Mouse (Mus musculus): ENCODE data around the gene Lpar5. TPM values are rescaled to one million over a fixed set of nuclear protein-coding genes. Genes with fewer than 3 reads are reported as not detected.
A peak's percentile ranks its signal among the peaks of the same experiment; 100 is the strongest.
"Not testable (repeated sequence)": the region's sequence is repeated elsewhere in the genome, so short reads cannot be mapped to it uniquely, and the experiment has no call there.

The Lpar5 gene
- total RNA-seq (2015), result 25.1 and 25.5 TPM in 2 replicates
- total RNA-seq (2017), result 27.6 and 30.0 TPM in 2 replicates

DNA sequence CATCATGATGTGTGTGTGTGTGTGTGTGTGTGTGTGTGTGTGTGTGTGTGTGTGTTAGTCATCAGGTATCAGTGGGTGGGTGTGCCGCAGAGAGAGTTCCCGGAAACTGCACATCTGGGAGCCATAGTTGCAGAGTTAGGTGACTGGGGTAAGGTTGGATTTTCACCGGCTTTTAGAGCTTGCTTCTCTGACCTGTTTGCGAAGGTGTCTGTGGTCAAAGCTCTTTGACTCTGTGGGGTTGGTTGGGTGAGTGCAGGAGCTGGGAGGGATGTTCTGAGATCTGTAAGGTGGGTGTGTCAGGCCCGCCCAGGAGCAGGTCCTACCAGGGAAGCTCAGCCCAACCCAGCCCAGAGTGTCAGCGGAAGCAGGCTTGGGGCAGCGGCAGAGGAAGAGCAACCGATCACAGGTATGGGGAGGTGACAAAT is at the start of gene Lpar5:
Lpar5 (plus strand) TSS at position 350 of the 425 bp plus-strand sequence.
- ATAC-seq (ENCODE audit: poor library complexity, severe bottlenecking), result peak; percentile 16

DNA sequence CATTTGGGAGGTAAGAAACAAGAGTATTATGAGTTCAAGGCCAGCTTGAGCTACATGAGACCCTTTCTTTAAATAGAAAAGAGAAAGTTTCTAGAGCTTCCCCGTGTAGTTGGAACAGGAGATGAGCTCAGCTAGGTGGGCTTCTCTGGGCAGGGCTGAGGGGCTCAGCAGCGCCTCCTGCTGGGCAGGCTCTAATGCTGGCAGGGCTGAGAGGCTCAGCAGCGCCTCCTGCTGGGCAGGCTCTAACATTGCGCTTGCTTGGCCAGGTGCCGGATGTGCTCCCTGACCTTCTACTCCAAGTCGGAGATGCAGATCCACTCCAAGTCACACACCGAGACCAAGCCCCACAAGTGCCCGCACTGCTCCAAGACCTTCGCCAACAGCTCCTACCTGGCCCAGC is 37.2 kb upstream of the Lpar5 start:
- ATAC-seq (ENCODE audit: poor library complexity, severe bottlenecking), result peak; percentile 99

DNA sequence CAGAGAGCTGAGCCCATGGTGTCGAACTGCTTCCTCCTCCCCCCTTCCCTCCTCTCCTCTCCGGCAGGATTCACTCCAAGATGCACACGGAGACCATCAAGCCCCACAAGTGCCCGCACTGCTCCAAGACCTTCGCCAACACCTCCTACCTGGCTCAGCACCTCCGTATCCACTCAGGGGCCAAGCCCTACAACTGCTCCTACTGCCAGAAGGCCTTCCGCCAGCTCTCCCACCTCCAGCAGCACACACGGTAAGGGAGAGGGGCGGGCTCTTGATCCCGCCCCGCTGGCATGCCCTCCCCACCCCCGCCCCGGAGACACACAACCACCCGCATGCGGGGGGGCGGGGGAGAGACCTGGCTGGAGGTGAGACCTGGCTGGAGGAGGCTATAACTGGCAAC is 36.1 kb upstream of the Lpar5 start:
- ATAC-seq (ENCODE audit: poor library complexity, severe bottlenecking), result no peak

DNA sequence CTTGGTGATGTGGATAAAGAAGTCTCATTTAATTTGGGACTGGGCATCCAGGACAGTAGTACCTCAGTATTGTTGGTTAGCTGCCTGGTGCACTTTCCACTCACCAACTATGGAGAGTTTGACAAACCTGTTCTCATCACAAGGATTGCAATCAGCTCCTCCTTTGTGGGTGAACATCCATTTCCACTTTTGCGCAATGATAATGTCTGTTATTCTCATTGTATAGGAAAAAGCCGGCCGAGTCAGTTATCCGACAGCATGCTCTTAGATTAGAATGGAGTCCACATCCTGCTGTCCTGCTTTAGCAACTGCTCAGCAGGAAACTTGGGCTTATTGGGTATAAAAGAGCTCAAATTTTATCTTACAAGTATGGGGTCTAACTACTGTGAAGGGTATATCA is 29.1 kb upstream of the Lpar5 start:
- ATAC-seq (ENCODE audit: poor library complexity, severe bottlenecking), result no peak

DNA sequence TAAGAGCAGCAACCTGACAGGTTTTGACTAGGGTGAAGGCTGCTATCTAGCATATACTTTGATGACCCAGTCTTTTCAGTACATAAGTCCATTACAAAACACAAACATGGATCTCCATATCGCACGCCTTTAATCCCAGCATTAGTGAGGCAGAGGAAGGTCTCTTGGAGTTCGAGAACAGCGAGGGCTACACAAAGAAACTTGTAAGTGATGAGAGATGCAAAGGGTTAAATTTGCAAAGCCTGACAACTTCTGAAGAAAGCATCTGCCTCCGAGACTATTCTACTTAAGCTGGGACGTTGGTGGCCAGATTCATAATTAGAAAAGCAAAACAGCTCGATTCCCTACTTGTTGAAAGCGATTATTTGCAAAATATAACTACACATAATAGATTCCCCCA is 28.6 kb upstream of the Lpar5 start:
- ATAC-seq (ENCODE audit: poor library complexity, severe bottlenecking), result peak; percentile 4

DNA sequence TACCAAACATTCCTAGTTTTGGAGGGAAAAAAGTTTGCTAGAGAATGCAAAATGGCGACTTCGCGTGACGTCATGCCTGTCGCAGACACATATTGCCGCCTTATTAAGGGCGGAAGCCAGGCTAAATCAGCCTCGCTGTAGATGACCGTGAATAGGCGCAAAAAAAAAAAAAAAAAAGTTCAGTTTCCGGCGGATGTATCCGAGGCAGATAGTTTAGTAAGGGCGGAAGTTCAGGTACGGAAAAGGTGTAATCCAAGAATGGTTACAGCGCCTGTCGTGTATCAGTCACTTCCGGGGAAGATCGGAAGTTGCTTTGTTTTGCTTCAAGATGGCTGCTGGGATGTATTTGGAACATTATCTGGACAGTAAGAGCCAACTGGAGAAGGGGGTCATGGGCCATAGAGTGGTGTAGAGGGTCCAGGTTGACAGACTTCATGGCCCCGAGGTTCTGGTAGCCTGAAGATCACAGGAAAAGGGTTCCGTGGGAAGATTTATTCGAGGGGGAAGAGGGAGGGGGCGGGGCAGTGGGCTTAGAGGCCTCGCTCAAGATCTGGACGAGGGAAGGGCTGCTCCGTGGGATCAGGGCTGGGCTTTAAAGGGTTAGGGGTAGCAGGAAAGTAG is 28.1 kb upstream of the Lpar5 start, which contains the start of gene Ing4:
Ing4 (plus strand) TSS at position 228 of the 621 bp plus-strand sequence.
- peak; percentile 90 for ATAC-seq (ENCODE audit: poor library complexity, severe bottlenecking)

DNA sequence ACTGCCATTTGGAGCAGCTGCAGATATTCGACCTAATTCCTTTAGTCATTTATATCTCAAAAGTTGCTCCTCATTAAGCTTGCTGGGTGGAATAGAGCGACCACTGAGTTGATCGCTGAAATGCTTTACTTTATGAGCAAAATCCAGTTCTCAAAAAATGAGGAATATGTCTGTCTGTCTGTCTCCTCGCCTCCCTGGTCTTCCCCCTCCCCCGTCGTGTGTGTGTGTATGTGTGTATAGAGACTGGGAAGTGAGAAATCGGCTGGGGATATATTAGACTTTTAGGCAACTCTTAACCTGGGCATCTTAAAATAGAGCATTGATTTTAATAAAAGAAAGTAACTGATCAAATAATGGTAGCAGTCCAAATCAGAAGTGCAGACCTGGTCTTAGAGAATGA is 27.5 kb upstream of the Lpar5 start:
- no peak for ATAC-seq (ENCODE audit: poor library complexity, severe bottlenecking)

DNA sequence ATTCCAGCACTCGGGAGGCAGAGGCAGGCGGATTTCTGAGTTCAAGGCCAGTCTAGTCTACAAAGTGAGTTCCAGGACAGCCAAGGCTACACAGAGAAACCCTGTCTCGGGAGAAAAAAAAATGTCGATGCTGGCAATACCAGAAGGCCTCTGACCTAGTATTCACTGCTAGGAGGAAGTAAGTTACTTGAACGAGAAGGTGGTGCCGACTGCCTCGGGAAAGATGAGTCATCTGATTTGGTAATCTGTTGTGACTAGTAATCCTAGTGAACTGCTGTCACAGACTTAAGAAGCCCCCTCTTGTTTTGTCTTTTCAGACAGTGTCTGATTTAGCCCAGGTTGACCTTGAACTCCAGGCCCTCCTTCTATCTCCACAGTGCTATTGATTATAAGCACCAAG is 26.7 kb upstream of the Lpar5 start:
- peak; percentile 70 for ATAC-seq (ENCODE audit: poor library complexity, severe bottlenecking)

DNA sequence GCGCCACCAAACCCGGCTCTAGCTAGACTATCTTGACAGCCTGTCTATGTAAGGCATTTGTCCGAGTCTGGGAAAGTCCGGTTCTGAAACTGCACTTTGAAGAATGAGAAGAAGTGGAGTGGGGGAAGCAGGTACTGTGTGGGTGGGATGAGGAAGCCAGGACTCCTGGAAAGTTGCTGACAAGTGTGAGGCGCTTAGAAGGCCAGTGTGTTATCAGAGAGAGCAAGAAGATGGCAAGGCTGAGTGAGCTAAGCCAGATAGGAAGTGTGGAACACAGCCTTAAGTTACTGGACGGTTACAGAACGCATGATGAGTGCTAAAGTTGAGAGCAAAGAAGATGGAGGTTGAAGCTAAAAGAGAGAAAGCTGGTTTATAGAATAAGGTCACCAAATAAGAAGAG is 25.6 kb upstream of the Lpar5 start:
- ATAC-seq (ENCODE audit: poor library complexity, severe bottlenecking), result no peak

DNA sequence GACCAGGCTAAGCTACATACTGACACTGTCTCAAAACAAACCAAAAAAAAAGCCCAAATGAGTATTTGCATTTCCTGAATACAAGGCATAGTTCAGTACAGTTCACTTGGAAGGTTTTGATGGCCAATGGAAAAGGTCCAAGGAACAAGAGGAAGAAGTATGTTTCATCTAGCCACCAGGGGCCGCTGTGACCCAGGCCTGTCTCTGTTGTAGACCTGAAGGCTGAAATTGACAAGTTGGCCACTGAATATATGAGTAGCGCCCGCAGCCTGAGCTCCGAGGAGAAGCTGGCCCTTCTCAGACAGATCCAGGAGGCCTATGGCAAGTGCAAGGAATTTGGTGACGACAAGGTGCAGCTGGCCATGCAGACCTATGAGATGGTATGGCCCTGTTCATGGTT is 21.0 kb upstream of the Lpar5 start:
- peak; percentile 85 for ATAC-seq (ENCODE audit: poor library complexity, severe bottlenecking)

DNA sequence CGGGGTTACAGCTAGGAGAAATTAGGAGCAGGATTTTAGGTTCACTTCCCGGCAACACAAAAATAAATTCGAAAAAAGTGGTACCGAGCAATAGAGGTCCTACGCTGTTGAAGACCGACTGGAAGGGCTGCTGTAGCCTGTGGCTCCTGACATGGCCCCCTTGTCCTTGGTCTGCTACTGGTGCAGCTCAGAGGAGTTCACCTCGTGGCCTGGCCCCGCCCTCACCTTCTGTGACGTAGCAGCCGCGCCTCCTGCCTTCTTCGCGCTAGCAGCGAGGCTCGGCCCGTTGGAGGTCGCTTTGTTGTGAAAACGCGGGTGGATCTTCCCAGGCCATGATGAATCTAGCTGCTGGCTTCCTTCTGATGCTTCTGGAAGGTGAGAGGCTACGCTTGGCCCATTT is 18.0 kb upstream of the Lpar5 start, which contains the start of gene Acrbp:
Acrbp (plus strand) TSS at position 12 of the 400 bp plus-strand sequence.
- no peak for ATAC-seq (ENCODE audit: poor library complexity, severe bottlenecking)

DNA sequence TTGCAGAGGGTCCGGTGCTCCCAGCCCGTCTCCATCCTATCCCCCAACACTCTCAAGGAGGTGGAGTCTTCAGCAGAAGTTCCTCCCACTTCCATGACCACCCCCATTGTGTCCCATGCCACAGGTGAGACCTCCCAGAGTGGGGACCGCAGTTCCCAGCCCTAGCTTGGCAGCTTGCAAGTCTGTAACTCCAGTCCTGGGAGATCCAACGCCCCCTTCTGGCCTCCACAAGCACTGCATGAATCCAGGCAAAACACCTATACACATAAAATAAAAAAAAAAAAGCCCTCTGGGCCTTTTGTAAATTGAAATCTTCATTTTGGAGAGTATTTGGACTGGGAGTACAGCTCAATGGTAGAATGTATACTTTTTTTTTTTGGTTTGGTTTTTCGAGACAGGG is 16.5 kb upstream of the Lpar5 start:
- ATAC-seq (ENCODE audit: poor library complexity, severe bottlenecking), result 0 out of 2 replicates have a peak, but pooled peaks have one; percentile 44

DNA sequence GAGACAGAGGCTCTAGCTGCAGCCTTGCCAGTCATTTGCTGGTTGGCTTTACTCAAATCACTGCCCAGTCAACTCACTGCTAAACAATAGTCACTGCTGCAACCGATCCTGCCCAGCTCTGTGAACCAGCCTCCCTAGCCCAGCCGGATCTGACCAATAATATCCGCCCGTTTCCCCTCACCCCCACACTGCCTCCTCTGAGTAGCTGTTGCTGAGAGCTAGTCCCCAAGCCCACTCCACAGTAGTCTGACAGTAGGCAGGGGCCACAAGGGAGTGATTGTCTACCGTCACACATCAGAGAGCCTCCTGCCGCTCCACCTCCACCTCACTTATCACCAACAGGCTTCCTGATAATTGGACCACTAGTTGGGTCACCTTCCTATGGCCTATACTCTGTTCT is 6.2 kb upstream of the Lpar5 start:
- no peak for ATAC-seq (ENCODE audit: poor library complexity, severe bottlenecking)

DNA sequence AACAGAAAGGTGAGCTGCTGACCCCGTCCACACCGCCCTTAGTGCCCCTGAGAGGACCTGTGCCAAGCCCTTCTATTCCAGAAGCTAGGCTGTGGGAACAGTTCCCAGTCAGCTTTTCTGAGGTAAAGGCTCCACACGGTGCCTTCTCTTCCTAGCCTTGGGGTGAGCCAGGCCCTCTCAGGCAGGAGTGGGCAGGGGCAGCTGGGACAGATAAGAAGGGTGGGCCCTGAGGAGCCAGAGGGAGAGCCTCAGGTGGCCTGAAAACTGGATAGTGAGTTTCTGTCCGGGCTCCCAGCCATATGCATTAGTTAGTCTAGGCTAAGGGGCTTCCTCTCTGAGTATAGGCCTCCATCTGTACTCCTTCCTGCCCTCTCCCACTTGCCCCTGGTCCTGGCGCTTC is 5.2 kb upstream of the Lpar5 start:
- no peak for ATAC-seq (ENCODE audit: poor library complexity, severe bottlenecking)

DNA sequence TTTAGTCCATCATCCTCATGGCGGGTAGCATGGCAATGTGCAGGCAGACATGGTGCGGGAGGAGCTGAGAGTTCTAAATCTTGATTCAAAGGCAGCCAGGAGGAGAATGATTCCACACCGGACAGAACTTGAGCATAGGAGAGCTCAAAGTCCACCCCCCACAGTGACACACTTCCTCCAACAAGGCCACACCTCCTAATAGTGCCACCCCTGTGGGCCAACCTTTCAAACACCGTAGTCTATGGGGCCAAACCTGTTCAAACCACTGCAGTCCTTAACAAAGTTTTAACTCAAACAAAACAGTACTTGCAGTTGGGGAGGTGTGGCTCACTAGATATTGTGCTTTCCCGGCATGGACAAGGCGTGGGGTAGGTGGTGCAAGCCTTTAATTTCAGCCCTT is 3.8 kb upstream of the Lpar5 start:
- no peak for ATAC-seq (ENCODE audit: poor library complexity, severe bottlenecking)

DNA sequence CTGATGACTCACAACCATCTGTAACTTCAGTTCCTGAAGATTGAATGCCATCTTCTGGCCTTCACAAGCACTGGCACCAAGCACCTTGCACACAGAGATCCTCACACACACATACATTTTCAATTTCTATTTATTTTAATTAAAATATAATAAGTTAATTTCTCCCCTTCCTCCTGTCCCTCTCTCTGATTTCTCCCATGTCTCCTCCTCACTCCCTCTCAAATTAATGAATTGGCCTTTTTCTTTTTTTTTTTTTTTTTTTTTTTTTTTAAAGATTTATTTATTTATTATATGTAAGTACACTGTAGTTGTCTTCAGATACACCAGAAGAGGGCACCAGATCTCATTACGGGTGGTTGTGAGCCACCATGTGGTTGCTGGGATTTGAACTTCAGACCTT is 2.5 kb upstream of the Lpar5 start:
- ATAC-seq (ENCODE audit: poor library complexity, severe bottlenecking), result not testable (repeated sequence)

DNA sequence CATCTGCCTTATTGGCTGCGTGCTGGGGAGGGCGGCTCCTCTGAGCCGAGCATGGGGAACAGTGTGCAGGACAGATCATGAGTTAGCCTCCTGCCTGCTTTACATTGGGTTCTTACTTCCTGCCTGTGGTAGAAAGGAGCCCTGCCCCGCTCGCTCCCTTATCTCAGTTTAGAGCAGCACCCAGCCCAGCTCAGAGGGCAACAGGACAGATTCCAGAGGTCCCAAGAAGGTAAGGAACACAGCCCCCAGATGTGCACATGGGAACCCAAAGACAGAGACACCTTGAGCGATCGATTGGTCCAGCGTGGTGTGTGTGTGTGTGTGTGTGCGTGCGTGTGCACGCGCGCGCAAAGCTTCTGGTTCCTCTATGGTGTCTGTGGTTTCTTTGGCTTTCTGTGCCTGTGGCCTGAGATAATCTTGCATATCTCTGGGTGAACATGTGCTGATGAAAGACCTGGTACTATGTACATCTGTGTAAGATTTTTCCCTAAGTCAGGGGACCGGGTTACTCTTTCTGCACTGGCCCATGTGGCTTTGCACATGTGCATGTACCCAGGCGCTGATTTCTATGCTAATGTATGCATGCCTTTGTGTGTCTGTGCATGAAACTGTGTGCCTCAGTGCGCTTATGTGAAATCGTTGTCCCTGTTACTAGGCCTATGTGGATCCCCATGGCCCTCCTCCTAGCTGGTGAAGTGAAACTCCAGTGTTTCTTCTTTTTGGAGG is 3.6 kb downstream of the Lpar5 start:
- ATAC-seq (ENCODE audit: poor library complexity, severe bottlenecking), result peak; percentile 76

DNA sequence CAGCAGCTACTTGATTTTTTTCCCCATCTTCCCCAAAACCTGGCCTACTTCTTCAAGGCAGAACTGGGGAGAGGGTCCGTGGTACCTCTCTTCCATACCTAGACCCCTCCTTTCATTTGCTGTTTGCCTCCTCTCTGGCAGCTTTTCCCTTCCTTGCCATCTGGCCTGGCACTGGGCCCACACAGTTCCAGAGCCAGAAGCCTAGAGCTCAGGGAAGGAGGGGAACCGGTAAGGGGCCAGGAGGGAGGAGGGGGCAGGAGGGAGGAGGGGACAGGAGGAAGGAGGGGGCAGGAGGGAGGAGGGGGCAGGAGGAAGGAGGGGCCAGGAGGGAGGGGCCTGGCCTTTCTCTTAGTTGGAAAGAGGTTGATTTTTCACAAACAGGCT is 4.2 kb downstream of the Lpar5 start:
- ATAC-seq (ENCODE audit: poor library complexity, severe bottlenecking), result peak; percentile 6; the same call in 1 of the 2 replicates

DNA sequence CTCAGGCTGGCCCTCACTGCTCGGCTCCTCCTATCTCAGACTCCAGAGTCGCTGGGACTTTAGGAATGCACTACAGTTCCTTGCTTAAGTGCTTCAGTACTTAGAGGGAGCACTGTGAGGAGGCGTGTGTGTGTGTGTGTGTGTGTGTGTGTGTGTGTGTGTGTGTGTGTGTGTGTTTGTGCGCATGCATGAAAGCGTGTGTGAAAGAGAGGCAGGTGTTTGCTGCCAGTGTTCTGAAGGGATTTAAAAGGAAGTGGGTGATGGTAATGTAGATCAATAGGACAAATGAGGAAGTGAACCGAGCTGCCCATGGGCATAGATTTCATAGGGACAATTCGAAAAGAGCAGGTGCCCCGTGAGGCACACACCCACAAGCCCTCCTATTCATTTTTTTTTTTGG is 6.1 kb downstream of the Lpar5 start:
- ATAC-seq (ENCODE audit: poor library complexity, severe bottlenecking), result peak; percentile 36; the same call in 1 of the 2 replicates

DNA sequence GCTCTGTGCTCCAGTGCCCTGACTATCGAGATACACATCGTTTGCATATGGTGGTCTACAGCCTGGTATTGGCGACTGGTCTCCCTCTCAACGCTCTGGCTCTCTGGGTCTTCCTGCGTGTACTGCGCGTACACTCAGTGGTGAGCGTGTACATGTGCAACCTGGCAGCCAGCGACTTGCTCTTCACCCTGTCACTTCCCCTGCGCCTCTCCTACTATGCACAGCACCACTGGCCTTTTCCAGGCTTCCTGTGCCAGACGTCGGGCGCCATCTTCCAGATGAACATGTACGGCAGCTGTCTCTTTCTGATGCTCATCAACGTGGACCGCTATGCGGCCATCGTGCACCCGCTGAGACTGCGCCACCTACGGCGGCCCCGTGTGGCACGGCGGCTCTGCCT is 13.7 kb downstream of the Lpar5 start:
- ATAC-seq (ENCODE audit: poor library complexity, severe bottlenecking), result no peak

DNA sequence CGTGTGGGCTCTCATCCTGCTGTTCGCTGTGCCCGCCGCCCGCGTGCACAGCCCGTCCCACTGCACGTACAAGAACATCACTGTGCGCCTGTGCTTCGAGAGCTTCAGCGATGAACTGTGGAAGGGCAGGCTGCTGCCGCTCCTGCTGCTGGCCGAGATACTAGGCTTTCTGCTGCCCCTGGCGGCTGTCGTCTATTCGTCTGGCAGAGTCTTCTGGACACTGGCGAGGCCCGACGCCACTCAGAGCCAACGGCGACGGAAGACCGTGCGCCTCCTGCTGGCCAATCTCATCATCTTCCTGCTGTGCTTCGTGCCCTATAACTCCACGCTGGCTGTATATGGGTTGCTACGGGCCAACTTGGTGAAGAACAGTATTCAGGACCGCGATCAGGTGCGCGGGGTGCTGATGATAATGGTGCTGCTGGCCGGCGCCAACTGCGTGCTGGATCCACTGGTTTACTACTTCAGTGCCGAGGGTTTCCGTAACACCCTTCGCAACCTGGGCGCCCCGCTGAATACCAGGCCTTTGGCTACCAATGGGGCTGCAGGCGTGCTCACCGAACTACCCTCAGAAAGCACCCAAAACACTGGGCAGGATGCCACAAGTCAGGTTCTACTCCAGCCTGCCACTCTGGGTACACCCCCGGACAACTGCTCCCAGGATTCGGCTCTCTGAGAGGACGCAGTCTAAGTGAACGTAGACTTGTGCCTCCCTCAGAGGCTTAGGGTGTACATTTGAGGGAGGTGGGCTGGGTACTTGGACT is 14.3 kb downstream of the Lpar5 start:
- ATAC-seq (ENCODE audit: poor library complexity, severe bottlenecking), result no peak
